Mouse (Mus musculus) neural tube, embryonic 14.5 days (tissue): Measurements from ENCODE around the gene Sgcd. TPM values are rescaled to one million over a fixed set of nuclear protein-coding genes. Genes with fewer than 3 reads are reported as not detected.
A peak's percentile ranks its signal among the peaks of the same experiment; 100 is the strongest.

Experiments used
- ATAC-seq: fragments of 200-750 bp; cut with Nextera tagmentation; 2 replicates; pipeline ENCODE4 v1.8.0; 2017; ENCODE audit warnings: low read depth, mild to moderate bottlenecking, moderate TSS enrichment, moderate library complexity
- H3K27ac ChIP-seq: fragments of 300-500 bp; sonication (generic); 2 replicates; pipeline ENCODE4 v1.5.1; 2014; ENCODE audit warnings: low read depth, mild to moderate bottlenecking, control low read depth, low read length, moderate library complexity, mixed read lengths
- H3K27me3 ChIP-seq: fragments of 300-500 bp; sonication (generic); 2 replicates; pipeline ENCODE4 v1.6.1; 2014; ENCODE audit warnings: low read length; ENCODE audit not compliant: control insufficient read depth, insufficient read depth
- H3K36me3 ChIP-seq: fragments of 300-500 bp; sonication (generic); 2 replicates; pipeline ENCODE4 v1.6.1; 2014; ENCODE audit warnings: low read length, mixed read lengths; ENCODE audit not compliant: control insufficient read depth, insufficient read depth
- H3K4me1 ChIP-seq: fragments of 300-500 bp; sonication (generic); 2 replicates; pipeline ENCODE4 v1.6.1; 2014; ENCODE audit warnings: low read length; ENCODE audit not compliant: control insufficient read depth, insufficient read depth
- H3K4me2 ChIP-seq: fragments of 300-500 bp; sonication (generic); 2 replicates; pipeline ENCODE4 v1.6.1; 2014; ENCODE audit warnings: mild to moderate bottlenecking, low read depth, low read length, control low read depth
- H3K4me3 ChIP-seq: fragments of 300-500 bp; sonication (generic); 2 replicates; pipeline ENCODE4 v1.5.1; 2014; ENCODE audit warnings: low read depth, low read length, control low read depth, mixed read lengths
- H3K9ac ChIP-seq: fragments of 300-500 bp; sonication (generic); replicated peaks from 2 replicates; pipeline ENCODE4 v1.6.1; 2014; ENCODE audit warnings: low read depth, mild to moderate bottlenecking, control low read depth, low read length, mixed read lengths
- H3K9me3 ChIP-seq: fragments of 300-500 bp; sonication (generic); 2 replicates; pipeline ENCODE4 v1.6.1; 2016; ENCODE audit warnings: low read length; ENCODE audit not compliant: control insufficient read depth
- WGBS: fragments of 180-500 bp; shearing (Covaris S2); extraction: QIAGEN DNeasy Blood & Tissue Kit; methylation state at CpG from one replicate; pipeline ENCODE4 v1.1.7; 2014; 5-methylcytosine and 5-hydroxymethylcytosine counted together
- polyA plus RNA-seq: library from polyadenylated mRNA; unstranded; fragments of >200 nt; fragmentation: Nextera tagmentation; extraction: Ambion mirVana; gene quantifications from 2 replicates; pipeline ENCODE4 v1.2.1, GENCODE M21; 2014

Sgcd gene
- polyA plus RNA-seq, 1 experiment from 2014 or later, result 9.0 TPM

GRCm38 (mm10) chr11:47386136-47386535 is 602.6 kb downstream of the Sgcd start:
- no peak for ATAC-seq
- no peaks in the 10 kb centered on the region for H3K9me3 ChIP-seq
- H3K27me3 ChIP-seq, result no peaks in the 10 kb centered on the region
- no peak overlapping the region for H3K9ac ChIP-seq
- no peak overlapping the region for H3K4me3 ChIP-seq
- no peak overlapping the region for H3K27ac ChIP-seq
- no peak overlapping the region for H3K4me2 ChIP-seq
- H3K4me1 ChIP-seq, result no peaks in the 10 kb centered on the region
- H3K36me3 ChIP-seq, result no peaks in the 10 kb centered on the region

- no peaks in the 10 kb centered on the region for H3K36me3 ChIP-seq
- no peaks in the 10 kb centered on the region for H3K9me3 ChIP-seq
- no peaks in the 10 kb centered on the region for H3K4me1 ChIP-seq
- H3K27me3 ChIP-seq, result no peaks in the 10 kb centered on the region
- H3K4me3 ChIP-seq, result no peak overlapping the region
- WGBS, result 52% methylated on average over 4 of the region's 4 CpGs
- H3K4me2 ChIP-seq, result peak overlapping the region; percentile 45; the same call in 1 of the 2 replicates
- H3K9ac ChIP-seq, result 0 out of 2 replicates have a peak overlapping the region, but pooled peaks have one; percentile 32
- no peak overlapping the region for H3K27ac ChIP-seq
- no peak for ATAC-seq
These were observed 609.2 kb downstream of the Sgcd start for GRCm38 (mm10) chr11:47379630-47379958.

GRCm38 (mm10) chr11:47378843-47379629 is 609.7 kb downstream of the Sgcd start:
- Histone ChIP-seq H3K27ac (no peak overlapping the region), H3K36me3 (no peaks in the 10 kb centered on the region), H3K4me3 (peak overlapping the region; percentile 23), H3K27me3 (no peaks in the 10 kb centered on the region), H3K4me1 (no peaks in the 10 kb centered on the region), H3K9me3 (no peaks in the 10 kb centered on the region), H3K4me2 (peak overlapping the region; percentile 45), H3K9ac (peak overlapping the region; percentile 32; the same call in 1 of the 2 replicates)
- 19% methylated on average over 25 of the region's 25 CpGs for whole genome bisulfite sequencing
- ATAC-seq, result peak; percentile 76

GRCm38 (mm10) chr11:47377421-47377820 is 611.3 kb downstream of the Sgcd start:
- Histone ChIP-seq H3K4me2 (no peak overlapping the region), H3K4me3 (no peak overlapping the region), H3K36me3 (no peaks in the 10 kb centered on the region), H3K27ac (no peak overlapping the region), H3K27me3 (no peaks in the 10 kb centered on the region), H3K9me3 (no peaks in the 10 kb centered on the region), H3K4me1 (no peaks in the 10 kb centered on the region), H3K9ac (no peak overlapping the region)
- no peak for ATAC-seq
- WGBS, result 67% methylated on average over 6 of the region's 6 CpGs

- H3K9me3 ChIP-seq, result no peaks in the 10 kb centered on the region
- no peak overlapping the region for H3K4me2 ChIP-seq
- H3K4me1 ChIP-seq, result no peaks in the 10 kb centered on the region
- H3K9ac ChIP-seq, result no peak overlapping the region
- H3K36me3 ChIP-seq, result no peaks in the 10 kb centered on the region
- no peak overlapping the region for H3K4me3 ChIP-seq
- H3K27ac ChIP-seq, result no peak overlapping the region
- 77% methylated on average over 1 of the region's 1 CpGs for WGBS
- H3K27me3 ChIP-seq, result no peaks in the 10 kb centered on the region
- ATAC-seq, result no peak
These were observed 611.9 kb downstream of the Sgcd start for GRCm38 (mm10) chr11:47376915-47377314.

GRCm38 (mm10) chr11:47371616-47372015 is 617.2 kb downstream of the Sgcd start:
- Histone ChIP-seq H3K9ac (no peak overlapping the region), H3K4me1 (no peaks in the 10 kb centered on the region), H3K36me3 (no peaks in the 10 kb centered on the region), H3K4me3 (no peak overlapping the region), H3K27me3 (no peaks in the 10 kb centered on the region), H3K9me3 (no peaks in the 10 kb centered on the region), H3K4me2 (no peak overlapping the region), H3K27ac (no peak overlapping the region)
- 83% methylated on average over 2 of the region's 2 CpGs for WGBS
- no peak for ATAC-seq

GRCm38 (mm10) chr11:47351585-47351984 is 637.2 kb downstream of the Sgcd start:
- Histone ChIP-seq H3K4me3 (no peak overlapping the region), H3K4me2 (no peak overlapping the region)
- WGBS, result 90% methylated on average over 2 of the region's 2 CpGs

GRCm38 (mm10) chr11:47343486-47343885 is 645.3 kb downstream of the Sgcd start:
- no peak overlapping the region for H3K4me2 ChIP-seq
- ATAC-seq, result no peak
- H3K4me3 ChIP-seq, result no peak overlapping the region
- H3K27ac ChIP-seq, result no peak overlapping the region
- 26% methylated on average over 2 of the region's 2 CpGs for WGBS
- no peaks in the 10 kb centered on the region for H3K9me3 ChIP-seq
- H3K4me1 ChIP-seq, result no peaks in the 10 kb centered on the region
- H3K27me3 ChIP-seq, result no peaks in the 10 kb centered on the region
- H3K36me3 ChIP-seq, result no peaks in the 10 kb centered on the region
- no peak overlapping the region for H3K9ac ChIP-seq

More at GRCm38 (mm10) chr11:47351585-47351984, 637.2 kb downstream of the Sgcd start:
- no peaks in the 10 kb centered on the region for H3K4me1 ChIP-seq
- no peak for ATAC-seq
- no peaks in the 10 kb centered on the region for H3K9me3 ChIP-seq
- H3K27me3 ChIP-seq, result no peaks in the 10 kb centered on the region
- H3K9ac ChIP-seq, result no peak overlapping the region
- H3K36me3 ChIP-seq, result no peaks in the 10 kb centered on the region
- no peak overlapping the region for H3K27ac ChIP-seq

- no peak overlapping the region for H3K9ac ChIP-seq
- ATAC-seq, result no peak
- 93% methylated on average over 2 of the region's 2 CpGs for WGBS
These were observed 655.1 kb downstream of the Sgcd start for GRCm38 (mm10) chr11:47333702-47334101.

More at GRCm38 (mm10) chr11:47333702-47334101, 655.1 kb downstream of the Sgcd start:
- Histone ChIP-seq H3K4me1 (no peaks in the 10 kb centered on the region), H3K9me3 (no peaks in the 10 kb centered on the region), H3K27me3 (no peaks in the 10 kb centered on the region), H3K36me3 (no peaks in the 10 kb centered on the region), H3K27ac (no peak overlapping the region), H3K4me2 (no peak overlapping the region), H3K4me3 (no peak overlapping the region)
